8 mouse cellular contexts compared by ENCODE assay signal in the genomic region with DNA sequence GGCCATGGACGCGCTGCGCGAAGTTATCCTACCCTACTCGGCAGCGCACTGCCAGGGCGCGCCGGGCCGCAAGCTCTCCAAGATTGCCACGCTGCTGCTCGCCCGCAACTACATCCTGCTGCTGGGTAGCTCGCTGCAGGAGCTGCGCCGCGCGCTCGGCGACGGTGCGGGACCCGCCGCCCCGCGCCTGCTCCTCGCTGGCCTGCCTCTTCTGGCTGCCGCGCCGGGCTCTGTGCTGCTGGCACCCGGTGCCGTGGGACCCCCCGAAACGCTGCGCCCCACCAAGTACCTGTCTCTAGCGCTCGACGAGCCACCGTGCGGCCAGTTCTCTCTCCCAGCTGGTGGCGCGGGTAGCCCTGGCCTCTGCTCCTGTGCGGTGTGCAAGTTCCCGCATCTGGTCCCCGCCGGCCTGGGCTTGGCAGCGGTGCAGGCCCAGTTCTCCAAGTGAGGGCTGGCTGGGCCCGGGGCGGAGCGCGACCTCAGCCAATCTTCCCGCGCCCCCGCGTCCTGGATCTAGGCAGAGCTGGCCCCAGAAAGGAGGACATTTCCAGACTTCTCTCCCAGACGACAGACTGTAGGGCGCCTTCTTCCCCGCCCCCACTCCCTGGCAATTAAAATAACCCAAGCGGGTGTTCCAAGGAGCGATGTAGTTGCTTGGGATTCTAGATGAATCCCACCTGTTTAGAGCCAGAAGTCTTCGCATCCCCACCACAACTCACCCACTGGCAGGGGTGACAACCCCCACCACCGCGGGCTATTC. TPM values are rescaled to one million over a fixed set of nuclear protein-coding genes. Genes with fewer than 3 reads are reported as not detected.
DNase-seq lines count a peak whose midpoint lies in the region; ATAC-seq and TF ChIP-seq lines count a peak whose summit lies in the region.

No protein-coding gene starts in this region.

- H3K36me3 ChIP-seq in forebrain, postnatal 0 days (ENCODE audit: insufficient read depth) = no peaks in the 10 kb centered on the region
- no peaks in the 10 kb centered on the region for H3K36me3 ChIP-seq in neural tube, embryonic 15.5 days

- peaks cover 14% of the 10 kb centered on the region; the same call in 1 of the 2 replicates for H3K4me1 ChIP-seq in forebrain, postnatal 0 days (ENCODE audit: insufficient read depth)
- H3K4me1 ChIP-seq in neural tube, embryonic 15.5 days = peaks cover 23% of the 10 kb centered on the region

- H3K27ac ChIP-seq in forebrain, postnatal 0 days (ENCODE audit: low read depth, low read length) = peak overlapping the region; percentile 57; the same call in 1 of the 2 replicates
- H3K27ac ChIP-seq in neural tube, embryonic 15.5 days (replicated peaks) = peak overlapping the region; percentile 37; the same call in 1 of the 2 replicates

- no peaks in the 10 kb centered on the region for H3K9me3 ChIP-seq in forebrain, postnatal 0 days (ENCODE audit: low read length)
- no peaks in the 10 kb centered on the region for H3K9me3 ChIP-seq in neural tube, embryonic 15.5 days (replicated peaks)

- intact Hi-C loops in left cerebral cortex, postnatal 36 days (cut with DNase I) = no loop called here

- peak overlapping the region; percentile 46 for H3K9ac ChIP-seq in forebrain, postnatal 0 days
- peak overlapping the region; percentile 28; the same call in 1 of the 2 replicates for H3K9ac ChIP-seq in neural tube, embryonic 15.5 days (replicated peaks)

- peaks cover 90% of the 10 kb centered on the region for H3K27me3 ChIP-seq in forebrain, postnatal 0 days (ENCODE audit: insufficient read depth, low read length)
- H3K27me3 ChIP-seq in neural tube, embryonic 15.5 days (replicated peaks) = peaks cover 99% of the 10 kb centered on the region

- ATAC-seq in forebrain, postnatal 0 days = peak; percentile 34; the same call in 1 of the 2 replicates
- no peak; the same call in 1 of the 2 replicates for ATAC-seq in neural tube, embryonic 15.5 days (ENCODE audit: low FRiP score)

- H3K4me3 ChIP-seq in forebrain, postnatal 0 days (ENCODE audit: low read depth, low read length) = peak overlapping the region; percentile 43
- H3K4me3 ChIP-seq in neural tube, embryonic 15.5 days (replicated peaks) = peak overlapping the region; percentile 40

- 3% methylated on average over 63 of the region's 63 CpGs for WGBS in forebrain, postnatal 0 days
- under 1% methylated on average over 63 of the region's 63 CpGs for WGBS in neural tube, embryonic 15.5 days

- no peak for TF ChIP-seq CTCF in brain, embryonic 14.5 days (IDR thresholded peaks at IDR 0.05; ENCODE audit: borderline replicate concordance, extremely low read depth, insufficient read depth, insufficient read length)
- TF ChIP-seq CTCF in forebrain, postnatal 0 days (IDR thresholded peaks at IDR 0.05; ENCODE audit: low read depth) = no peak

- DNase-seq in kidney, postnatal 10 days = peak; percentile 9
- no peak for DNase-seq in kidney, adult 8-10 months
- DNase-seq in brain, embryonic 14.5 days (ENCODE audit: low read depth) = peak; percentile 27
- peak; percentile 37 for DNase-seq in forebrain, postnatal 0 days
- DNase-seq in left cerebral cortex, postnatal 36 days (ENCODE audit: low spot score in 2 of 2) = peak; percentile 28 to 41
- DNase-seq in spleen, adult 12 weeks (ENCODE audit: low spot score) = no peak
- no peak for DNase-seq in cerebellum, adult 8-10 months

- H3K4me2 ChIP-seq in forebrain, postnatal 0 days (ENCODE audit: low read depth) = peak overlapping the region; percentile 85
- H3K4me2 ChIP-seq in neural tube, embryonic 15.5 days = peak overlapping the region; percentile 69

- no peak for TF ChIP-seq POLR2A in brain, embryonic 14.5 days (IDR thresholded peaks at IDR 0.05; ENCODE audit: borderline replicate concordance, extremely low read depth, insufficient read depth, insufficient read length, poor library complexity, severe bottlenecking)

RNA-seq across cellular contexts. Expression of a gene that starts 0.8 kb away (rescaled TPM):
- polyA plus RNA-seq in brain, embryonic 14.5 days (2012; rRNA removed) = 47.7 and 61.3 TPM in 2 replicates
- total RNA-seq in forebrain, postnatal 0 days (2014; rRNA removed) = 103 and 130 TPM in 2 replicates
- 127 and 138 TPM in 2 replicates for polyA plus RNA-seq in forebrain, postnatal 0 days (2015; fragmentation: Nextera tagmentation; extraction: Ambion mirVana)
- 100 to 1,000 TPM in 1 of 2 experiments, 10 to 100 TPM in 1; 99.3 to 114 TPM for total RNA-seq in left cerebral cortex, postnatal 36 days (2021)
- polyA plus RNA-seq in neural tube, embryonic 15.5 days (2015; fragmentation: Nextera tagmentation; extraction: Ambion mirVana) = 77.3 and 86.7 TPM in 2 replicates

RNA-seq across cellular contexts. Expression of a gene that starts 45.1 kb away (rescaled TPM):
- 25.1 and 26.7 TPM in 2 replicates for polyA plus RNA-seq in brain, embryonic 14.5 days (2012; rRNA removed)
- total RNA-seq in forebrain, postnatal 0 days (2014; rRNA removed) = 32.8 and 41.0 TPM in 2 replicates
- polyA plus RNA-seq in forebrain, postnatal 0 days (2015; fragmentation: Nextera tagmentation; extraction: Ambion mirVana) = 11.6 and 14.7 TPM in 2 replicates
- 10 to 100 TPM; 22.1 to 27.1 TPM for total RNA-seq in left cerebral cortex, postnatal 36 days (2021)
- polyA plus RNA-seq in neural tube, embryonic 15.5 days (2015; fragmentation: Nextera tagmentation; extraction: Ambion mirVana) = 8.5 and 9.9 TPM in 2 replicates

Comparison
In these comparisons a context has a peak if more than half of its experiments do, and no peak if none do; other contexts are left out.
1. DNase-seq: peak in kidney, postnatal 10 days (single experiment), brain, embryonic 14.5 days (single experiment), forebrain, postnatal 0 days (single experiment) and left cerebral cortex, postnatal 36 days (2 of 2); none in kidney, adult 8-10 months (0 of 2), spleen, adult 12 weeks (single experiment) and cerebellum, adult 8-10 months (single experiment).